Mouse (Mus musculus): Measurements from ENCODE around the gene 2210408I21Rik. TPM values are rescaled to one million over a fixed set of nuclear protein-coding genes. Genes with fewer than 3 reads are reported as not detected.

Gene 2210408I21Rik
- polyA plus RNA-seq, 1 experiment from 2014 or later = 12.6 TPM

GRCm38 (mm10) chr13:77135621-77135981, 261 bp downstream of the 2210408I21Rik start:
- Histone ChIP-seq H3K27me3 (ENCODE audit: insufficient read depth, low read length) (no peaks in the 10 kb centered on the region), H3K9me3 (ENCODE audit: low read depth, low read length) (no peaks in the 10 kb centered on the region), H3K4me3 (ENCODE audit: low read depth, low read length) (peak overlapping the region; percentile 98), H3K36me3 (ENCODE audit: insufficient read depth) (no peaks in the 10 kb centered on the region), H3K4me1 (ENCODE audit: insufficient read depth) (no peaks in the 10 kb centered on the region), H3K4me2 (peak overlapping the region; percentile 72), H3K9ac (peak overlapping the region; percentile 96), H3K27ac (ENCODE audit: low read depth) (peak overlapping the region; percentile 96)
- DNase-seq = no peak
- peak; percentile 75 for ATAC-seq (ENCODE audit: insufficient read depth)
- under 1% methylated on average over 11 of the region's 11 CpGs for WGBS
- no peak for TF ChIP-seq CTCF (IDR thresholded peaks at IDR 0.05; ENCODE audit: low read depth)

GRCm38 (mm10) chr13:77140890-77141289, 5.5 kb downstream of the 2210408I21Rik start:
- H3K4me1 ChIP-seq (ENCODE audit: insufficient read depth) = no peaks in the 10 kb centered on the region
- no peak for ATAC-seq (ENCODE audit: insufficient read depth)
- no peaks in the 10 kb centered on the region for H3K27me3 ChIP-seq (ENCODE audit: insufficient read depth, low read length)
- H3K9me3 ChIP-seq (ENCODE audit: low read depth, low read length) = no peaks in the 10 kb centered on the region
- no peak overlapping the region for H3K4me3 ChIP-seq (ENCODE audit: low read depth, low read length)
- WGBS = 91% methylated on average over 2 of the region's 2 CpGs
- H3K27ac ChIP-seq (ENCODE audit: low read depth) = no peak overlapping the region
- no peaks in the 10 kb centered on the region for H3K36me3 ChIP-seq (ENCODE audit: insufficient read depth)
- TF ChIP-seq CTCF (IDR thresholded peaks at IDR 0.05; ENCODE audit: low read depth) = no peak
- no peak for DNase-seq
- no peak overlapping the region for H3K9ac ChIP-seq
- H3K4me2 ChIP-seq = no peak overlapping the region

- DNase-seq = no peak
- Histone ChIP-seq H3K36me3 (ENCODE audit: insufficient read depth) (no peaks in the 10 kb centered on the region), H3K27ac (ENCODE audit: low read depth) (no peak overlapping the region), H3K4me3 (ENCODE audit: low read depth, low read length) (no peak overlapping the region), H3K9ac (no peak overlapping the region), H3K4me1 (ENCODE audit: insufficient read depth) (no peaks in the 10 kb centered on the region), H3K27me3 (ENCODE audit: insufficient read depth, low read length) (no peaks in the 10 kb centered on the region), H3K4me2 (no peak overlapping the region), H3K9me3 (ENCODE audit: low read depth, low read length) (no peaks in the 10 kb centered on the region)
- no peak for ATAC-seq (ENCODE audit: insufficient read depth)
- TF ChIP-seq CTCF (IDR thresholded peaks at IDR 0.05; ENCODE audit: low read depth) = no peak
Measured at GRCm38 (mm10) chr13:77177931-77178330, 42.6 kb downstream of the 2210408I21Rik start.

GRCm38 (mm10) chr13:77190606-77191005, 55.3 kb downstream of the 2210408I21Rik start:
- Histone ChIP-seq H3K4me1 (ENCODE audit: insufficient read depth) (no peaks in the 10 kb centered on the region), H3K9me3 (ENCODE audit: low read depth, low read length) (no peaks in the 10 kb centered on the region), H3K4me3 (ENCODE audit: low read depth, low read length) (no peak overlapping the region), H3K4me2 (no peak overlapping the region), H3K27me3 (ENCODE audit: insufficient read depth, low read length) (no peaks in the 10 kb centered on the region), H3K9ac (no peak overlapping the region), H3K27ac (ENCODE audit: low read depth) (no peak overlapping the region), H3K36me3 (ENCODE audit: insufficient read depth) (0 out of 2 replicates have a peak, but pooled peaks cover 3% of the 10 kb centered on the region)
- ATAC-seq (ENCODE audit: insufficient read depth) = no peak
- 87% methylated on average over 8 of the region's 8 CpGs for WGBS
- TF ChIP-seq CTCF (IDR thresholded peaks at IDR 0.05; ENCODE audit: low read depth) = no peak
- no peak for DNase-seq

GRCm38 (mm10) chr13:77192201-77192600, 56.9 kb downstream of the 2210408I21Rik start:
- WGBS = 90% methylated on average over 2 of the region's 2 CpGs
- ATAC-seq (ENCODE audit: insufficient read depth) = no peak
- TF ChIP-seq CTCF (IDR thresholded peaks at IDR 0.05; ENCODE audit: low read depth) = no peak

GRCm38 (mm10) chr13:77208764-77209418, 73.6 kb downstream of the 2210408I21Rik start:
- Histone ChIP-seq H3K27ac (ENCODE audit: low read depth) (no peak overlapping the region), H3K27me3 (ENCODE audit: insufficient read depth, low read length) (no peaks in the 10 kb centered on the region), H3K9me3 (ENCODE audit: low read depth, low read length) (no peaks in the 10 kb centered on the region), H3K4me2 (no peak overlapping the region), H3K4me3 (ENCODE audit: low read depth, low read length) (no peak overlapping the region), H3K36me3 (ENCODE audit: insufficient read depth) (no peaks in the 10 kb centered on the region), H3K4me1 (ENCODE audit: insufficient read depth) (no peaks in the 10 kb centered on the region), H3K9ac (no peak overlapping the region)
- 70% methylated on average over 7 of the region's 7 CpGs for WGBS
- DNase-seq = peak; percentile 14
- no peak for TF ChIP-seq CTCF (IDR thresholded peaks at IDR 0.05; ENCODE audit: low read depth)
- ATAC-seq (ENCODE audit: insufficient read depth) = no peak

More at GRCm38 (mm10) chr13:77192201-77192600, 56.9 kb downstream of the 2210408I21Rik start:
- Histone ChIP-seq H3K27me3 (ENCODE audit: insufficient read depth, low read length) (no peaks in the 10 kb centered on the region), H3K9ac (no peak overlapping the region), H3K27ac (ENCODE audit: low read depth) (no peak overlapping the region), H3K4me1 (ENCODE audit: insufficient read depth) (no peaks in the 10 kb centered on the region), H3K9me3 (ENCODE audit: low read depth, low read length) (no peaks in the 10 kb centered on the region), H3K4me3 (ENCODE audit: low read depth, low read length) (no peak overlapping the region), H3K36me3 (ENCODE audit: insufficient read depth) (0 out of 2 replicates have a peak, but pooled peaks cover 3% of the 10 kb centered on the region), H3K4me2 (no peak overlapping the region)
- DNase-seq = no peak

- Histone ChIP-seq H3K4me1 (ENCODE audit: insufficient read depth) (no peaks in the 10 kb centered on the region), H3K4me2 (no peak overlapping the region), H3K9ac (no peak overlapping the region), H3K4me3 (ENCODE audit: low read depth, low read length) (no peak overlapping the region), H3K27me3 (ENCODE audit: insufficient read depth, low read length) (no peaks in the 10 kb centered on the region), H3K27ac (ENCODE audit: low read depth) (no peak overlapping the region), H3K36me3 (ENCODE audit: insufficient read depth) (no peaks in the 10 kb centered on the region), H3K9me3 (ENCODE audit: low read depth, low read length) (no peaks in the 10 kb centered on the region)
- TF ChIP-seq CTCF (IDR thresholded peaks at IDR 0.05; ENCODE audit: low read depth) = no peak
- DNase-seq = no peak
- ATAC-seq (ENCODE audit: insufficient read depth) = no peak
Measured at GRCm38 (mm10) chr13:77213196-77213595, 77.9 kb downstream of the 2210408I21Rik start.
